Mouse (Mus musculus) urinary bladder, adult 18-20 months (tissue): ENCODE data around the gene Vmn1r191.
"Not testable (repeated sequence)": the region's sequence is repeated elsewhere in the genome, so short reads cannot be mapped to it uniquely, and the experiment has no call there.

Source experiments
- DNase-seq, 2 experiments: peaks; one replicate each; pipeline ENCODE4 v3.0.0; 2022; ENCODE audit warnings: low spot score in 2 of 2, mixed read lengths in 2 of 2

Vmn1r191 gene

DNA sequence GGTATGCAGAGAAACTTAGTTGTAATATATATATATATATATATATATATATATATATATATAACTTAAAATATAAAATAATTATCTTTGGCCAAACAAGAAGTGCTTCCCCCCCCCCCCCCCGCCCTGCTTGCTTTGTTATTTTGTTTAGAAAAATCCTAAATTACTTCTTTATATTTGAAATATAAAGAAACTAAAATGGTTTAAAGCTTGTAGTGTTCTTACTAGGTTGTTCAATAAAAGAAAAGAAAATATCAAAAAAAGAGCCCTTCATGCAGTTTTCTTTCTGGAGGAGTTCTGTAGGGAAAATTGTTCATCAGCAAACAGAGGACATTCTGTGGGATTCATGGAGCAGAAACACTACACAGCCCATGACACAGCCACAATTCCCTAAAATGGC lies at the start of gene Vmn1r191:
TSS of gene Vmn1r191 (minus strand) at position 101 of the 400 bp plus-strand sequence.
- no peak for DNase-seq

DNA sequence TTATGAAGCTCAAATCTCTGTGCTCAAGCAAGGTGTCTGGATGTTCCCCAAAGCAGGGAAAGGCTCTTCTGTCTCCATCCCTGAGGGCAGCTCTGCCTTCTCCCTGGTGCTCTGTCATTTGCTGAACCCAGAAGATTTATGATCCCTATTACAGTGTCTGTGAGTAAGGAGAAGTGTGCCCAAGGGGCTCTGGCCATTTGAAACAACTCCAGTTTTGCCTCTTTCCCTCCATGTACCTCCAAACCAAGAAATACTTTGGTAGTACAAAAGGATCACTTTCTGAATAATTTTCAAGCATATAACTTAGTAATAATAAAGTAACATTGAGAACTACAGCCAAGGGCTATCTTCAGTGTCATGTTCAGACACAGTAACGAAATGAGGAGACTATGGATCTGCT lies 39.3 kb upstream of the Vmn1r191 start, which contains the start of gene Vmn1r193:
TSS of gene Vmn1r193 (minus strand) at position 101 of the 400 bp plus-strand sequence.
- DNase-seq = not testable (repeated sequence)

DNA sequence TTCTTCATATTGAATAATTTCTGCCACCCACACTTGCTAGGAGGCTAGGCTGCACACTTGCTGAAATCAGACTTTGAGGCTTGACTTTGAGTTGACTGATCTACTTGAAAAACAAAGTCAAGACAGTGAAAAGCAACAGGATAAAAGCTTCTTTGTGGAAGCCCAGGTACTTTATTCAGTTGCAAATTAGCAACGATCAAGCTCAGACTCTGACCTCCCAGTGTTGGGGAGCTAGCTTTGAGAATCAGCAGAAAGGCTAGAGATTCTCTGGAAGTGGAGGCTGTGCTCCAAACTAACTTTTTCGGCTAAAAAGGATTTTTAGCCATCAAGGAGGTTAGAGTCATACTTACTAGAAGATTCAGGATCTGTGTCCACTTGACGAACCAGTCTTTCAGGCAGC lies 9.0 kb upstream of the Vmn1r191 start:
- DNase-seq = not testable (repeated sequence)

DNA sequence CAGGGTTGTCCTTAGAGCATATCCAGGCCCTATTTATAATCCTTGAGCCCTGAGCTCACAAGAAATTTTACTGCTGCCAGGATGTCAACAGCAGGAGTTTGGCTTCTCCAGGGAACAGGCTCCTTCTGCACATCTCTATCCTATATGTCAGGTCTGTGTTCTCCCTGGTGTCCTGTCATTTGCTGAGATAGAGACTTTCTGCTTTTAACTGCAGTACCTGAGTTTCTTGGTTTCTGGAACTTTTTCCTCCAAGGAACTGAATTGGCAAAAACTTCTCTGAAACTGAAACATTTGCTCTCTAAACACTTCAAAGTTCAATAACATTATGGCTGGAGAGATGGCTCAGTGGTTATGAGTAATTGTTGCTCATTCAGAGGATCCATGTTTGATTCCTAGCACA lies 7.3 kb upstream of the Vmn1r191 start, which contains the start of gene Vmn1r192:
TSS of gene Vmn1r192 (minus strand) at position 101 of the 400 bp plus-strand sequence.
- DNase-seq = no peak

DNA sequence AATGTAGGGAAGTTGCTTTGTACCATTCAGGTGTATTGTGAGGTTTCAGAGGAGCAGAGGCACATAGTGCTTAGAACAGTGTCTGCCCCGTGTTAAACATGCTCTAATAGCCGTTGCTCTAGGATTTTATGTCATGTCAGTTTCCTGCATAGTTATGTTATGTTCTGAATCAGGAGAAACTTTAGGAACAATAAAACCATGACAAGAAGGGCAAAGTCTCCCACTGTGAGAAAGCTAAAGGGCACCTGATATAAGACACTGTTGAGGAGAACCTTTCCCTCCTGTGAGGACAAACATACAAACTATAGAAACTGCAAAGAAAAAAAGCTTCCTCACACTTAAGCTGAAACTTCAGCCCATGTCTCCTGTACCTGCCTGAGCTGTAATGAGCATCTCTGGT lies 6.6 kb upstream of the Vmn1r191 start:
- no peak for DNase-seq

DNA sequence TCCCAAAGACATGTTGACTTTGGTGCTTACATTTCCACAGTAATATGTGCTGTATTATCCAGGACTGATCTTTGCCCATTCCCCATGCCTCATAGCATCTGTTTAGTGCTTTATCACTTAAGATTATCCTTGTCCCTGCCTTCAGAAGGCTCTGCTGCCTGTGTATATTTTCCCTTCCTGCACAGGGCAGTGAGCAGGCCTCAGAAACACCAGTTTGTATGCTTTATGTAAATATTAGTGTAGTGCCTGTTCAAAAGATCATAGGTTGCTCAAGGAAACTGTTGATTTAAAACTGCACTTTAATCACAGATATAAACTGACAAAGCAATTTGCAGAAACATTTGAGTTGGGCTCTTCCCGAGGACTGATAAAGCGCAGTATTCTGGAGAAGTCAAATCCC lies 5.5 kb upstream of the Vmn1r191 start:
- no peak for DNase-seq

DNA sequence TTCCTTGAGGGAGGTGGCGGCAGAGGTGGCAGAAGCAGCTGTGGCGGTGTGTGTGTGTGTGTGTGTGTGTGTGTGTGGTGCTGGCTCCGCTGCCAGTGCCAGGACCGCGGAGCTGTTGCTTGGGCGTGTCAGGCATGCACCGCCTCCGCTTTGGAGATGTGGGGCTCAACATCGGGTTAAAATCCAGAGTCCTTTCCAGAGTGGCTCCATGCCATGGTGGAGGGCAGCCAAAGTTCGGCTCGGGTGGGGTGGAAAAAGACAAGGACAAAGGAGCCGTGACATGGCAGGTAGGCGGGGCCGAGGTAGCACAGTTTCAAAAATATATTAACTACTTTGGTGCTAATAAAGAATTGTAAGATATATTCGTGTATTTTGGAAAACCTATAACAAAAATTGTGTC lies 15.4 kb downstream of the Vmn1r191 start:
- no peak for DNase-seq

DNA sequence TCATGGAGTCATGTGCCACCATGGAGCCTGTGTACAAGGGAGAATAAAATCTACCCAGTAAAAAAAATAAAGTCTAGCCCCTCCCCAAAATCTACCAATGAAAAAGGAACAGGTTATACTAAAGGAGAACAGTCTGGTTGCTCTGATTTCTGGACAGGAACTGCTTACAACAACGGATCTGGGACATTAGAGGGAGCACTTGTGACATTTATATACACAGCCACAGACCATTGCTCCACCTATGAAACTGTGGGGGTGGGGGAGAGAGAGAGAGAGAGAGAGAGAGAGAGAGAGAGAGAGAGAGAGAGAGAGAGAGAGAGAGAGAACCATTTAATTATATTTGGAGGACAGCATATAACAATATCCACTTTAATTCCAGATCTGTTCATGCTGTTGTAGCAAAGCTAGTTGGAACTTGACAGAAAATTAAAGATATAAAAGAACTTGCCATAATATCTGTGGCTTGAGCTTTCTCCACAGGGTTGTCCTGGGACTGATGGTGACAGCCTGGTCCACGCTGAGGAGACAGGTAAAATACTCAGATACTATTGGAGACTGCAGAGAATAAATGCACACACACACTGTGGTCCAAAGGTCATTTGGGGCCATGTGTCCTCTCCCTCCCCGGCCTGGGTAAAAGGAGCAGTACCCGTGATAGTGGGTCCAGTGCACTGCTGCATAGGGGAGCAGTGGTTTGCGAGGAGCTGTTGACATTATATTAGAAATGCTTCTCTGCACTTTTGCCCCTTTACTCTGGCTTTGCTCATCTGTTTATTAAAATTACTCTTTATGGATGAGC lies 47.1 kb downstream of the Vmn1r191 start:
- DNase-seq = not testable (repeated sequence)
